Mouse (Mus musculus) cortical plate, adult 2 months (tissue): ENCODE results near the gene Unc119.

Experiments used
- CTCF ChIP-seq: fragments of 200-500 bp; IDR thresholded peaks from 2 replicates; pipeline ENCODE4 v1.5.1; 2011; ENCODE audit warnings: mild to moderate bottlenecking, control low read depth, low read length; ENCODE audit not compliant: insufficient read depth; ENCODE audit errors: extremely low read depth
- POLR2A ChIP-seq: fragments of 200-500 bp; IDR thresholded peaks from 2 replicates; pipeline ENCODE4 v1.6.1; 2011; ENCODE audit warnings: mild to moderate bottlenecking, low read length, control low read depth; ENCODE audit not compliant: insufficient read depth; ENCODE audit errors: extremely low read depth

GRCm38 (mm10) chr11:78372166-78372565, 28.9 kb downstream of the Unc119 start:
- TF ChIP-seq CTCF, result no peak
- TF ChIP-seq POLR2A, result no peak
